Mouse (Mus musculus): ENCODE measurements around the gene Nxf1. TPM values are rescaled to one million over a fixed set of nuclear protein-coding genes. Genes with fewer than 3 reads are reported as not detected.

Nxf1 gene
- polyA plus RNA-seq, 1 experiment from 2014 or later, result 253 TPM

GRCm38 (mm10) chr19:8788521-8788920 lies 31.6 kb downstream of the Nxf1 start:
- H3K9me3 ChIP-seq (replicated peaks), result 0 out of 2 replicates have a peak, but pooled peaks cover 5% of the 10 kb centered on the region
- no peak overlapping the region for H3K4me3 ChIP-seq
- no peaks in the 10 kb centered on the region for H3K27me3 ChIP-seq (ENCODE audit: low read depth, poor library complexity, severe bottlenecking)
- peaks cover 35% of the 10 kb centered on the region for H3K36me3 ChIP-seq
- no peak overlapping the region for H3K27ac ChIP-seq (replicated peaks)
- peaks cover 27% of the 10 kb centered on the region for H3K4me1 ChIP-seq
- DNase-seq (ENCODE audit: low spot score), result no peak
- WGBS, result 26% methylated on average over 3 of the region's 3 CpGs

GRCm38 (mm10) chr19:8789171-8789570 lies 32.3 kb downstream of the Nxf1 start:
- H3K36me3 ChIP-seq, result peaks cover 35% of the 10 kb centered on the region
- H3K9me3 ChIP-seq (replicated peaks), result 0 out of 2 replicates have a peak, but pooled peaks cover 5% of the 10 kb centered on the region
- DNase-seq (ENCODE audit: low spot score), result no peak
- H3K27ac ChIP-seq (replicated peaks), result no peak overlapping the region
- H3K27me3 ChIP-seq (ENCODE audit: low read depth, poor library complexity, severe bottlenecking), result no peaks in the 10 kb centered on the region
- peaks cover 27% of the 10 kb centered on the region for H3K4me1 ChIP-seq
- WGBS, result 81% methylated on average over 1 of the region's 1 CpGs
- no peak overlapping the region for H3K4me3 ChIP-seq

- no peaks in the 10 kb centered on the region for H3K27me3 ChIP-seq (ENCODE audit: low read depth, poor library complexity, severe bottlenecking)
- H3K4me3 ChIP-seq, result no peak overlapping the region
- no peak overlapping the region for H3K27ac ChIP-seq (replicated peaks)
- H3K36me3 ChIP-seq, result peaks cover 45% of the 10 kb centered on the region
- peaks cover 23% of the 10 kb centered on the region for H3K4me1 ChIP-seq
- WGBS, result 89% methylated on average over 7 of the region's 7 CpGs
- H3K9me3 ChIP-seq (replicated peaks), result 0 out of 2 replicates have a peak, but pooled peaks cover 5% of the 10 kb centered on the region
- DNase-seq (ENCODE audit: low spot score), result no peak
Observed at GRCm38 (mm10) chr19:8790171-8790570, 33.3 kb downstream of the Nxf1 start.

- Histone ChIP-seq H3K4me1 (peaks cover 25% of the 10 kb centered on the region), H3K36me3 (peaks cover 32% of the 10 kb centered on the region), H3K27ac (replicated peaks) (peak within 1 kb of the TSS; percentile 85), H3K27me3 (ENCODE audit: low read depth, poor library complexity, severe bottlenecking) (no peaks in the 10 kb centered on the region), H3K4me3 (peak within 1 kb of the TSS; percentile 84), H3K9me3 (replicated peaks) (0 out of 2 replicates have a peak, but pooled peaks cover 2% of the 10 kb centered on the region)
- peak; percentile 89 for DNase-seq (ENCODE audit: low spot score)
- WGBS, result 2% methylated on average over 25 of the region's 25 CpGs
Observed at GRCm38 (mm10) chr19:8798264-8798946, 41.5 kb downstream of the Nxf1 start, which contains the start of gene Polr2g. Gene Polr2g, minus strand, starts transcription at chr19:8798577.

GRCm38 (mm10) chr19:8798947-8799315 lies 42.1 kb downstream of the Nxf1 start:
- peaks cover 32% of the 10 kb centered on the region for H3K36me3 ChIP-seq
- peak overlapping the region; percentile 85; the same call in 1 of the 2 replicates for H3K27ac ChIP-seq (replicated peaks)
- H3K4me1 ChIP-seq, result peaks cover 28% of the 10 kb centered on the region
- H3K27me3 ChIP-seq (ENCODE audit: low read depth, poor library complexity, severe bottlenecking), result no peaks in the 10 kb centered on the region
- peak overlapping the region; percentile 84 for H3K4me3 ChIP-seq
- DNase-seq (ENCODE audit: low spot score), result no peak
- no peaks in the 10 kb centered on the region for H3K9me3 ChIP-seq (replicated peaks)

GRCm38 (mm10) chr19:8802130-8802821 lies 45.4 kb downstream of the Nxf1 start, which contains the start of gene Zbtb3:
Gene Zbtb3, plus strand, starts transcription at chr19:8802555.
- WGBS, result under 1% methylated on average over 30 of the region's 30 CpGs
- H3K4me1 ChIP-seq, result peaks cover 29% of the 10 kb centered on the region
- peak within 1 kb of the TSS; percentile 91 for H3K27ac ChIP-seq (replicated peaks)
- no peaks in the 10 kb centered on the region for H3K27me3 ChIP-seq (ENCODE audit: low read depth, poor library complexity, severe bottlenecking)
- peak within 1 kb of the TSS; percentile 71 for H3K4me3 ChIP-seq
- no peaks in the 10 kb centered on the region for H3K9me3 ChIP-seq (replicated peaks)
- peaks cover 40% of the 10 kb centered on the region for H3K36me3 ChIP-seq
- DNase-seq (ENCODE audit: low spot score), result peak; percentile 96

GRCm38 (mm10) chr19:8803204-8803780 lies 46.4 kb downstream of the Nxf1 start:
- peak overlapping the region; percentile 71 for H3K4me3 ChIP-seq
- H3K9me3 ChIP-seq (replicated peaks), result no peaks in the 10 kb centered on the region
- 92% methylated on average over 9 of the region's 9 CpGs for WGBS
- H3K27ac ChIP-seq (replicated peaks), result peak overlapping the region; percentile 91
- H3K27me3 ChIP-seq (ENCODE audit: low read depth, poor library complexity, severe bottlenecking), result no peaks in the 10 kb centered on the region
- peaks cover 22% of the 10 kb centered on the region for H3K4me1 ChIP-seq
- peaks cover 51% of the 10 kb centered on the region for H3K36me3 ChIP-seq
- DNase-seq (ENCODE audit: low spot score), result no peak

- WGBS, result 89% methylated on average over 11 of the region's 11 CpGs
- H3K4me3 ChIP-seq, result peak overlapping the region; percentile 5; the same call in 1 of the 2 replicates
- peaks cover 58% of the 10 kb centered on the region for H3K36me3 ChIP-seq
- H3K9me3 ChIP-seq (replicated peaks), result no peaks in the 10 kb centered on the region
- no peak for DNase-seq (ENCODE audit: low spot score)
- H3K27me3 ChIP-seq (ENCODE audit: low read depth, poor library complexity, severe bottlenecking), result no peaks in the 10 kb centered on the region
- H3K4me1 ChIP-seq, result peaks cover 22% of the 10 kb centered on the region
- no peak overlapping the region for H3K27ac ChIP-seq (replicated peaks)
Observed at GRCm38 (mm10) chr19:8803879-8804660, 47.2 kb downstream of the Nxf1 start.

GRCm38 (mm10) chr19:8806810-8807209 lies 49.9 kb downstream of the Nxf1 start:
- H3K9me3 ChIP-seq (replicated peaks), result no peaks in the 10 kb centered on the region
- H3K27ac ChIP-seq (replicated peaks), result no peak overlapping the region
- 93% methylated on average over 5 of the region's 5 CpGs for WGBS
- H3K27me3 ChIP-seq (ENCODE audit: low read depth, poor library complexity, severe bottlenecking), result no peaks in the 10 kb centered on the region
- no peak for DNase-seq (ENCODE audit: low spot score)
- H3K36me3 ChIP-seq, result peaks cover 85% of the 10 kb centered on the region
- no peak overlapping the region for H3K4me3 ChIP-seq
- H3K4me1 ChIP-seq, result peaks cover 18% of the 10 kb centered on the region

GRCm38 (mm10) chr19:8815812-8816211 lies 58.9 kb downstream of the Nxf1 start:
- H3K9me3 ChIP-seq (replicated peaks), result no peaks in the 10 kb centered on the region
- no peak for DNase-seq (ENCODE audit: low spot score)
- no peaks in the 10 kb centered on the region for H3K27me3 ChIP-seq (ENCODE audit: low read depth, poor library complexity, severe bottlenecking)
- peaks cover 22% of the 10 kb centered on the region for H3K4me1 ChIP-seq
- no peak overlapping the region for H3K4me3 ChIP-seq
- no peak overlapping the region for H3K27ac ChIP-seq (replicated peaks)
- peaks cover 66% of the 10 kb centered on the region for H3K36me3 ChIP-seq
- 87% methylated on average over 11 of the region's 11 CpGs for WGBS

GRCm38 (mm10) chr19:8817001-8817400 lies 60.1 kb downstream of the Nxf1 start:
- 49% methylated on average over 3 of the region's 3 CpGs for WGBS
- peaks cover 31% of the 10 kb centered on the region for H3K4me1 ChIP-seq

GRCm38 (mm10) chr19:8818301-8818798 lies 61.5 kb downstream of the Nxf1 start:
- no peaks in the 10 kb centered on the region for H3K9me3 ChIP-seq (replicated peaks)
- peaks cover 45% of the 10 kb centered on the region for H3K4me1 ChIP-seq
- H3K36me3 ChIP-seq, result peaks cover 58% of the 10 kb centered on the region
- 38% methylated on average over 14 of the region's 14 CpGs for WGBS
- no peak for DNase-seq (ENCODE audit: low spot score)
- no peaks in the 10 kb centered on the region for H3K27me3 ChIP-seq (ENCODE audit: low read depth, poor library complexity, severe bottlenecking)
- H3K4me3 ChIP-seq, result peak overlapping the region; percentile 100
- H3K27ac ChIP-seq (replicated peaks), result peak overlapping the region; percentile 98

More at GRCm38 (mm10) chr19:8817001-8817400, 60.1 kb downstream of the Nxf1 start:
- no peaks in the 10 kb centered on the region for H3K27me3 ChIP-seq (ENCODE audit: low read depth, poor library complexity, severe bottlenecking)
- H3K27ac ChIP-seq (replicated peaks), result no peak overlapping the region
- peak overlapping the region; percentile 100 for H3K4me3 ChIP-seq
- H3K9me3 ChIP-seq (replicated peaks), result no peaks in the 10 kb centered on the region
- DNase-seq (ENCODE audit: low spot score), result no peak
- H3K36me3 ChIP-seq, result peaks cover 58% of the 10 kb centered on the region
